Comparison of ENCODE assay signal across 25 mouse cellular contexts in the genomic region with DNA sequence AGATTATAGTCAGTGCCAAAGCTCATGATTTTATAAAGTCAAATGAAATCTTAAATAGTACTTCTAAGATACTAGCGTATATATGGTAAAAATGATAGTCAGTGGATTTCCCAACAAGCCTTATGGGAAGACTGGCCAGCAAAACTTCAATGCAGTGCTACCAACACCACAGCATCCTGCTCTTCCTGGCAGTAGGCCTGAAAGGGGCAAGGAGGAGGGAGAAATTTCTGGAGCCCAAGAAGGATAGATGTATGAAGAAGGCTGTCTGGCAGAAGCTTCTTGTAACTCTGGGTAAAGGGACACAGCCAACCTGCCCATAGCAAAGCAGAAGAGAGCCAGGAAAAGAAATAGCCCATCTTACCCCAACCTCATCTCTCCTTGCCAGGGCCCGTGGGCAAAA.
DNase-seq lines count a peak whose midpoint lies in the region; ATAC-seq and TF ChIP-seq lines count a peak whose summit lies in the region.
"Had no signal": no experiment of that assay in that cellular context is flagged by ENCODE, and none has a peak within 500 bp of the region (broad histone marks: within the 10 kb centered on the region; RNA-seq: fewer than 3 reads in every experiment).

No protein-coding gene starts in this region.

- 0 out of 2 replicates have a peak overlapping the region, but pooled peaks have one; percentile 39 for H3K27ac ChIP-seq in embryonic facial prominence, embryonic 13.5 days
- H3K27ac ChIP-seq in embryonic facial prominence, embryonic 10.5 days (replicated peaks): no peak overlapping the region
- 0 out of 2 replicates have a peak overlapping the region, but pooled peaks have one; percentile 1 for H3K27ac ChIP-seq in liver, adult 2 months (replicated peaks; ENCODE audit: insufficient read depth, low read depth, low read length)
- H3K27ac ChIP-seq in liver, embryonic 12.5 days: no peak overlapping the region
- 0 out of 2 replicates have a peak overlapping the region, but pooled peaks have one; percentile 13 for H3K27ac ChIP-seq in limb, embryonic 15.5 days
- H3K27ac ChIP-seq: heart, adult 2 months; heart, embryonic 10.5 days; heart, embryonic 13.5 days; hindbrain, embryonic 13.5 days; intestine, embryonic 15.5 days had no signal

- peaks cover 25% of the 10 kb centered on the region for H3K4me1 ChIP-seq in embryonic facial prominence, embryonic 13.5 days
- peaks cover 3% of the 10 kb centered on the region; the same call in 1 of the 2 replicates for H3K4me1 ChIP-seq in embryonic facial prominence, embryonic 10.5 days
- peaks cover 6% of the 10 kb centered on the region for H3K4me1 ChIP-seq in liver, adult 2 months (ENCODE audit: control insufficient read depth, insufficient read depth, low read length)
- H3K4me1 ChIP-seq in liver, embryonic 12.5 days: no peaks in the 10 kb centered on the region
- peaks cover 18% of the 10 kb centered on the region for H3K4me1 ChIP-seq in limb, embryonic 15.5 days
- H3K4me1 ChIP-seq: heart, embryonic 10.5 days; hindbrain, embryonic 13.5 days; intestine, embryonic 15.5 days had no signal

- no peaks in the 10 kb centered on the region for H3K36me3 ChIP-seq in embryonic facial prominence, embryonic 13.5 days
- no peaks in the 10 kb centered on the region for H3K36me3 ChIP-seq in embryonic facial prominence, embryonic 10.5 days (replicated peaks)
- H3K36me3 ChIP-seq in liver, adult 2 months (ENCODE audit: control insufficient read depth, insufficient read depth, low read length): no peaks in the 10 kb centered on the region
- no peaks in the 10 kb centered on the region for H3K36me3 ChIP-seq in liver, embryonic 12.5 days
- no peaks in the 10 kb centered on the region for H3K36me3 ChIP-seq in limb, embryonic 15.5 days
- H3K36me3 ChIP-seq: heart, embryonic 10.5 days; heart, embryonic 13.5 days; hindbrain, embryonic 10.5 days; hindbrain, embryonic 13.5 days; intestine, embryonic 15.5 days had no signal

- no peaks in the 10 kb centered on the region for H3K27me3 ChIP-seq in embryonic facial prominence, embryonic 13.5 days
- no peaks in the 10 kb centered on the region for H3K27me3 ChIP-seq in embryonic facial prominence, embryonic 10.5 days (replicated peaks; ENCODE audit: low read depth, poor library complexity, severe bottlenecking)
- no peaks in the 10 kb centered on the region for H3K27me3 ChIP-seq in liver, adult 2 months (ENCODE audit: control insufficient read depth, insufficient read depth, low read length)
- no peaks in the 10 kb centered on the region for H3K27me3 ChIP-seq in liver, embryonic 12.5 days (replicated peaks)
- no peaks in the 10 kb centered on the region for H3K27me3 ChIP-seq in limb, embryonic 15.5 days
- H3K27me3 ChIP-seq: heart, embryonic 13.5 days; hindbrain, embryonic 13.5 days; intestine, embryonic 15.5 days had no signal

- no peak for DNase-seq in embryonic facial prominence, embryonic 10.5 days (ENCODE audit: low spot score)
- no peak for DNase-seq in liver, adult 2 months (ENCODE audit: extremely low read depth, low read depth, low spot score)
- peak; percentile 75 for DNase-seq in NIH3T3 (ENCODE audit: low read depth)
- no peak for DNase-seq in heart, postnatal 10 days
- DNase-seq in layer of hippocampus, postnatal 14 days (ENCODE audit: low spot score in 2 of 2): no peak
- DNase-seq: adrenal gland, adult 2 months; adrenal gland, postnatal 14 days; cerebellum, adult 11 months; cerebellum, adult 2 months; cerebellum, adult 9-11 months; cerebellum, postnatal 25 days; forebrain, postnatal 0 days; gastrocnemius, postnatal 36 days; heart, adult 2 months had no signal

- no peak overlapping the region for H3K4me2 ChIP-seq in embryonic facial prominence, embryonic 13.5 days
- no peak overlapping the region for H3K4me2 ChIP-seq in liver, embryonic 12.5 days
- no peak overlapping the region for H3K4me2 ChIP-seq in limb, embryonic 15.5 days
- H3K4me2 ChIP-seq: heart, embryonic 13.5 days; hindbrain, embryonic 13.5 days; intestine, embryonic 15.5 days had no signal

- no peak overlapping the region for H3K9ac ChIP-seq in embryonic facial prominence, embryonic 13.5 days
- H3K9ac ChIP-seq in liver, adult 2 months (ENCODE audit: low read depth, low read length): no peak overlapping the region
- H3K9ac ChIP-seq in liver, embryonic 12.5 days: no peak overlapping the region
- H3K9ac ChIP-seq in limb, embryonic 15.5 days: no peak overlapping the region
- H3K9ac ChIP-seq: forebrain, postnatal 0 days; heart, embryonic 13.5 days; hindbrain, embryonic 13.5 days; intestine, embryonic 15.5 days had no signal

- no peak for ATAC-seq in embryonic facial prominence, embryonic 13.5 days (ENCODE audit: insufficient number of reproducible peaks, insufficient read depth, low FRiP score, low TSS enrichment, low read depth)
- no peak for ATAC-seq in liver, embryonic 12.5 days
- ATAC-seq in limb, embryonic 15.5 days (ENCODE audit: insufficient number of reproducible peaks, low FRiP score, low TSS enrichment, low read depth): no peak
- ATAC-seq: CD4-positive, CD25-positive, alpha-beta regulatory T cell, adult 4 months; forebrain, embryonic 14.5 days; forebrain, postnatal 0 days; hindbrain, embryonic 16.5 days; intestine, embryonic 15.5 days had no signal

- 91% methylated on average over 2 of the region's 2 CpGs for WGBS in embryonic facial prominence, embryonic 13.5 days
- 85% methylated on average over 2 of the region's 2 CpGs for WGBS in embryonic facial prominence, embryonic 10.5 days
- WGBS in liver, adult 2 months: 97% methylated on average over 2 of the region's 2 CpGs
- WGBS in liver, embryonic 12.5 days (ENCODE audit: insufficient replicate concordance): 65% methylated on average over 2 of the region's 2 CpGs
- 80% methylated on average over 2 of the region's 2 CpGs for WGBS in limb, embryonic 15.5 days

- no peaks in the 10 kb centered on the region for H3K79me2 ChIP-seq in liver, adult 2 months (ENCODE audit: control insufficient read depth, insufficient read depth, low read length)

- intact Hi-C loops in heart, postnatal 10 days (cut with DNase I): no loop called here

- no peak for TF ChIP-seq POLR2A in liver, adult 2 months (IDR thresholded peaks at IDR 0.05; ENCODE audit: extremely low read depth, insufficient read depth, low read length)

- H3K4me3 ChIP-seq in embryonic facial prominence, embryonic 13.5 days: no peak overlapping the region
- H3K4me3 ChIP-seq in embryonic facial prominence, embryonic 10.5 days: no peak overlapping the region
- H3K4me3 ChIP-seq in liver, adult 2 months (ENCODE audit: insufficient read depth, low read depth, low read length): no peak overlapping the region
- no peak overlapping the region for H3K4me3 ChIP-seq in liver, embryonic 12.5 days
- H3K4me3 ChIP-seq in limb, embryonic 15.5 days: no peak overlapping the region
- H3K4me3 ChIP-seq: heart, adult 2 months; heart, embryonic 10.5 days; heart, embryonic 13.5 days; hindbrain, embryonic 10.5 days; hindbrain, embryonic 13.5 days; intestine, embryonic 15.5 days had no signal

- no peak for TF ChIP-seq CTCF in liver, adult 2 months (IDR thresholded peaks at IDR 0.05; ENCODE audit: low read depth, low read length)

- H3K9me3 ChIP-seq in embryonic facial prominence, embryonic 13.5 days: no peaks in the 10 kb centered on the region
- no peaks in the 10 kb centered on the region for H3K9me3 ChIP-seq in embryonic facial prominence, embryonic 10.5 days
- H3K9me3 ChIP-seq in liver, embryonic 12.5 days (replicated peaks): no peaks in the 10 kb centered on the region
- no peaks in the 10 kb centered on the region for H3K9me3 ChIP-seq in limb, embryonic 15.5 days
- H3K9me3 ChIP-seq: heart, embryonic 10.5 days; intestine, embryonic 15.5 days had no signal

Comparison
In these comparisons a context has a peak if more than half of its experiments do, and no peak if none do; other contexts are left out.
1. H3K27ac ChIP-seq: peak in embryonic facial prominence, embryonic 13.5 days (single experiment), liver, adult 2 months (single experiment) and limb, embryonic 15.5 days (single experiment); none in embryonic facial prominence, embryonic 10.5 days (single experiment) and liver, embryonic 12.5 days (single experiment).